Mouse (Mus musculus): ENCODE measurements at regions not wholly inside any gene's neighbourhood (a gene's known extent, or its start where the extent isn't known, plus 50 kb on each side); places are given as distances from the start of the nearest gene placed in this dataset.

GRCm38 (mm10) chr8:109172701-109173100, 321.1 kb upstream of the Pmfbp1 start:
- Histone ChIP-seq H3K4me2 (ENCODE audit: low read length) (no peak overlapping the region), H3K4me3 (replicated peaks; ENCODE audit: low read depth, low read length) (no peak overlapping the region), H3K9ac (replicated peaks; ENCODE audit: low read length) (no peak overlapping the region), H3K36me3 (ENCODE audit: control insufficient read depth, insufficient read depth, low read length) (no peaks in the 10 kb centered on the region), H3K27me3 (ENCODE audit: control insufficient read depth, insufficient read depth, low read length) (no peaks in the 10 kb centered on the region), H3K27ac (replicated peaks; ENCODE audit: low read depth, low read length) (no peak overlapping the region), H3K4me1 (ENCODE audit: control insufficient read depth, insufficient read depth, low read length) (no peaks in the 10 kb centered on the region), H3K9me3 (ENCODE audit: control insufficient read depth, low read length) (no peaks in the 10 kb centered on the region)
- 87% methylated on average over 4 of the region's 4 CpGs for WGBS
- DNase-seq (no peak), ATAC-seq (ENCODE audit: low FRiP score, low TSS enrichment) (no peak)

- Histone ChIP-seq H3K36me3 (ENCODE audit: control insufficient read depth, insufficient read depth, low read length) (no peaks in the 10 kb centered on the region), H3K4me1 (ENCODE audit: control insufficient read depth, insufficient read depth, low read length) (peaks cover 33% of the 10 kb centered on the region), H3K9me3 (ENCODE audit: control insufficient read depth, low read length) (no peaks in the 10 kb centered on the region), H3K9ac (replicated peaks; ENCODE audit: low read length) (peak overlapping the region; percentile 10; the same call in 1 of the 2 replicates), H3K4me3 (replicated peaks; ENCODE audit: low read depth, low read length) (no peak overlapping the region), H3K4me2 (ENCODE audit: low read length) (peak overlapping the region; percentile 36), H3K27ac (replicated peaks; ENCODE audit: low read depth, low read length) (peak overlapping the region; percentile 85), H3K27me3 (ENCODE audit: control insufficient read depth, insufficient read depth, low read length) (no peaks in the 10 kb centered on the region)
- ATAC-seq (ENCODE audit: low FRiP score, low TSS enrichment) (peak; percentile 66; the same call in 1 of the 2 replicates), DNase-seq (peak; percentile 89)
- WGBS, result 35% methylated on average over 10 of the region's 10 CpGs
Measured at GRCm38 (mm10) chr8:109185558-109186198, 308.1 kb upstream of the Pmfbp1 start.

GRCm38 (mm10) chr8:109187617-109188016, 306.2 kb upstream of the Pmfbp1 start:
- no peak; the same call in 1 of the 2 replicates for ATAC-seq (ENCODE audit: low FRiP score, low TSS enrichment)
- H3K9ac ChIP-seq (replicated peaks; ENCODE audit: low read length), result no peak overlapping the region; the same call in 1 of the 2 replicates
- WGBS, result 35% methylated on average over 7 of the region's 7 CpGs

GRCm38 (mm10) chr8:109214247-109214646, 279.6 kb upstream of the Pmfbp1 start:
- Histone ChIP-seq H3K4me2 (ENCODE audit: low read length) (no peak overlapping the region), H3K27ac (replicated peaks; ENCODE audit: low read depth, low read length) (peak overlapping the region; percentile 14; the same call in 1 of the 2 replicates), H3K4me3 (replicated peaks; ENCODE audit: low read depth, low read length) (no peak overlapping the region), H3K27me3 (ENCODE audit: control insufficient read depth, insufficient read depth, low read length) (no peaks in the 10 kb centered on the region), H3K9me3 (ENCODE audit: control insufficient read depth, low read length) (no peaks in the 10 kb centered on the region), H3K9ac (replicated peaks; ENCODE audit: low read length) (no peak overlapping the region), H3K4me1 (ENCODE audit: control insufficient read depth, insufficient read depth, low read length) (peaks cover 19% of the 10 kb centered on the region), H3K36me3 (ENCODE audit: control insufficient read depth, insufficient read depth, low read length) (no peaks in the 10 kb centered on the region)
- 70% methylated on average over 8 of the region's 8 CpGs for WGBS
- no peak for ATAC-seq (ENCODE audit: low FRiP score, low TSS enrichment)
- DNase-seq, result peak; percentile 49

More at GRCm38 (mm10) chr8:109187617-109188016, 306.2 kb upstream of the Pmfbp1 start:
- peak overlapping the region; percentile 85 for H3K27ac ChIP-seq (replicated peaks; ENCODE audit: low read depth, low read length)
- peak overlapping the region; percentile 27 for H3K4me2 ChIP-seq (ENCODE audit: low read length)
- no peaks in the 10 kb centered on the region for H3K27me3 ChIP-seq (ENCODE audit: control insufficient read depth, insufficient read depth, low read length)
- peaks cover 33% of the 10 kb centered on the region for H3K4me1 ChIP-seq (ENCODE audit: control insufficient read depth, insufficient read depth, low read length)
- DNase-seq, result peak; percentile 78
- H3K4me3 ChIP-seq (replicated peaks; ENCODE audit: low read depth, low read length), result no peak overlapping the region
- no peaks in the 10 kb centered on the region for H3K9me3 ChIP-seq (ENCODE audit: control insufficient read depth, low read length)
- no peaks in the 10 kb centered on the region for H3K36me3 ChIP-seq (ENCODE audit: control insufficient read depth, insufficient read depth, low read length)

- Histone ChIP-seq H3K9ac (replicated peaks; ENCODE audit: low read length) (no peak overlapping the region), H3K9me3 (ENCODE audit: control insufficient read depth, low read length) (no peaks in the 10 kb centered on the region), H3K4me1 (ENCODE audit: control insufficient read depth, insufficient read depth, low read length) (peaks cover 19% of the 10 kb centered on the region), H3K27ac (replicated peaks; ENCODE audit: low read depth, low read length) (no peak overlapping the region; the same call in 1 of the 2 replicates), H3K27me3 (ENCODE audit: control insufficient read depth, insufficient read depth, low read length) (no peaks in the 10 kb centered on the region), H3K4me3 (replicated peaks; ENCODE audit: low read depth, low read length) (no peak overlapping the region), H3K36me3 (ENCODE audit: control insufficient read depth, insufficient read depth, low read length) (no peaks in the 10 kb centered on the region), H3K4me2 (ENCODE audit: low read length) (no peak overlapping the region)
- DNase-seq (peak; percentile 60), ATAC-seq (ENCODE audit: low FRiP score, low TSS enrichment) (no peak)
- WGBS, result 57% methylated on average over 5 of the region's 5 CpGs
Measured at GRCm38 (mm10) chr8:109216318-109216717, 277.5 kb upstream of the Pmfbp1 start.

- H3K4me2 ChIP-seq (ENCODE audit: low read length), result no peak overlapping the region
- DNase-seq, result no peak
- ATAC-seq (ENCODE audit: low FRiP score, low TSS enrichment), result no peak
- H3K36me3 ChIP-seq (ENCODE audit: control insufficient read depth, insufficient read depth, low read length), result no peaks in the 10 kb centered on the region
- H3K4me3 ChIP-seq (replicated peaks; ENCODE audit: low read depth, low read length), result no peak overlapping the region
- no peaks in the 10 kb centered on the region for H3K27me3 ChIP-seq (ENCODE audit: control insufficient read depth, insufficient read depth, low read length)
- H3K9ac ChIP-seq (replicated peaks; ENCODE audit: low read length), result no peak overlapping the region
- peaks cover 19% of the 10 kb centered on the region for H3K4me1 ChIP-seq (ENCODE audit: control insufficient read depth, insufficient read depth, low read length)
- 92% methylated on average over 19 of the region's 19 CpGs for WGBS
- H3K9me3 ChIP-seq (ENCODE audit: control insufficient read depth, low read length), result no peaks in the 10 kb centered on the region
- no peak overlapping the region for H3K27ac ChIP-seq (replicated peaks; ENCODE audit: low read depth, low read length)
Measured at GRCm38 (mm10) chr8:109217326-109217725, 276.5 kb upstream of the Pmfbp1 start.

GRCm38 (mm10) chr8:109232281-109233234, 261.3 kb upstream of the Pmfbp1 start:
- WGBS, result 11% methylated on average over 32 of the region's 32 CpGs
- Histone ChIP-seq H3K27me3 (ENCODE audit: control insufficient read depth, insufficient read depth, low read length) (no peaks in the 10 kb centered on the region), H3K4me3 (replicated peaks; ENCODE audit: low read depth, low read length) (0 out of 2 replicates have a peak overlapping the region, but pooled peaks have one; percentile 16), H3K4me1 (ENCODE audit: control insufficient read depth, insufficient read depth, low read length) (peaks cover 24% of the 10 kb centered on the region), H3K36me3 (ENCODE audit: control insufficient read depth, insufficient read depth, low read length) (no peaks in the 10 kb centered on the region), H3K9me3 (ENCODE audit: control insufficient read depth, low read length) (no peaks in the 10 kb centered on the region), H3K9ac (replicated peaks; ENCODE audit: low read length) (peak overlapping the region; percentile 49; the same call in 1 of the 2 replicates), H3K4me2 (ENCODE audit: low read length) (peak overlapping the region; percentile 47), H3K27ac (replicated peaks; ENCODE audit: low read depth, low read length) (peak overlapping the region; percentile 81)
- DNase-seq (peak; percentile 63), ATAC-seq (ENCODE audit: low FRiP score, low TSS enrichment) (no peak; the same call in 1 of the 2 replicates)

- Histone ChIP-seq H3K9me3 (ENCODE audit: control insufficient read depth, low read length) (no peaks in the 10 kb centered on the region), H3K9ac (replicated peaks; ENCODE audit: low read length) (no peak overlapping the region), H3K4me1 (ENCODE audit: control insufficient read depth, insufficient read depth, low read length) (peaks cover 9% of the 10 kb centered on the region; the same call in 1 of the 2 replicates), H3K27ac (replicated peaks; ENCODE audit: low read depth, low read length) (peak overlapping the region; percentile 45; the same call in 1 of the 2 replicates), H3K4me2 (ENCODE audit: low read length) (peak overlapping the region; percentile 48), H3K27me3 (ENCODE audit: control insufficient read depth, insufficient read depth, low read length) (no peaks in the 10 kb centered on the region), H3K4me3 (replicated peaks; ENCODE audit: low read depth, low read length) (peak overlapping the region; percentile 34), H3K36me3 (ENCODE audit: control insufficient read depth, insufficient read depth, low read length) (no peaks in the 10 kb centered on the region)
- WGBS, result 58% methylated on average over 8 of the region's 8 CpGs
- ATAC-seq (ENCODE audit: low FRiP score, low TSS enrichment) (no peak), DNase-seq (peak; percentile 53)
Measured at GRCm38 (mm10) chr8:109245526-109245925, 248.3 kb upstream of the Pmfbp1 start.
